ENCODE assay signal across 7 mouse cellular contexts in the genomic region with DNA sequence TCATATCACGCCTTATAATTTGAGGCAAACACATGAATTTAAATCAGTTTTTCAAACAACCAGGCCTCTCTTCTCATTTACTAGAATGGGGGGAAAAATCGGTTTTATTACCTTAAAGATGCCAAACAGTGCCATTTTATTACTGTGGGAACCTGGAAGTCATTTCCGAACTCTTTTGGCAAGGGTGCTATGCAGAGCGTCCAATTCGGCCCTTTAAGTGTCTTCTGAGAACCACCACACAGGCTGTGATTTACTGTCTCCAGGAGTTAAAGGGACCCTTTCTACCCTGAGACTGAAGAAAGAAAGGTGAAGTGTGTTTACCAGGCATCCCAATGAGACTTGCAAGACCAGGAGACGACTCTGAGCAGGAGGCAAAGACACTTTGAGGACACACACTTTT.
"Had no signal": no experiment of that assay in that cellular context is flagged by ENCODE, and none has a peak within 500 bp of the region (broad histone marks: within the 10 kb centered on the region; RNA-seq: fewer than 3 reads in every experiment).

No protein-coding gene starts in this region.

- H3K9me3 ChIP-seq: liver, embryonic 13.5 days; lung, embryonic 15.5 days; midbrain, embryonic 10.5 days; midbrain, embryonic 15.5 days had no signal

- H3K4me3 ChIP-seq: layer of hippocampus, adult 2 months; liver, embryonic 13.5 days; lung, embryonic 15.5 days; midbrain, embryonic 10.5 days; midbrain, embryonic 15.5 days had no signal

- H3K27ac ChIP-seq: layer of hippocampus, adult 2 months; liver, embryonic 13.5 days; midbrain, embryonic 10.5 days; midbrain, embryonic 15.5 days had no signal

- H3K4me2 ChIP-seq: liver, embryonic 13.5 days; lung, embryonic 15.5 days; midbrain, embryonic 15.5 days had no signal

- H3K27me3 ChIP-seq: liver, embryonic 13.5 days; lung, embryonic 15.5 days; midbrain, embryonic 15.5 days had no signal

- H3K4me1 ChIP-seq: liver, embryonic 13.5 days; midbrain, embryonic 15.5 days had no signal

- H3K9ac ChIP-seq: liver, embryonic 13.5 days; liver, postnatal 0 days; lung, embryonic 15.5 days; midbrain, embryonic 15.5 days had no signal

- H3K36me3 ChIP-seq: liver, embryonic 13.5 days; lung, embryonic 15.5 days; midbrain, embryonic 10.5 days; midbrain, embryonic 15.5 days had no signal

- ATAC-seq: midbrain, embryonic 15.5 days had no signal

- DNase-seq: thymus, adult 18-20 months had no signal
